Mouse (Mus musculus) thymus, postnatal 36 days (tissue): ENCODE measurements around the gene Dscam.
A peak's percentile ranks its signal among the peaks of the same experiment; 100 is the strongest.

ENCODE experiments used
- DNase-seq, 2 experiments: peaks; one replicate each; pipeline ENCODE4 v3.0.0; 2022; ENCODE audit warnings: mixed read lengths in 2 of 2

Gene Dscam

GRCm38 (mm10) chr16:97170513-97171081 lies at the start of gene Dscam:
Dscam (minus strand) TSS chr16:97170752.
- no peak for DNase-seq

- no peak for DNase-seq
Observed at GRCm38 (mm10) chr16:97219381-97219780, 48.8 kb upstream of the Dscam start.

- no peak for DNase-seq
Observed at GRCm38 (mm10) chr16:97209997-97210396, 39.4 kb upstream of the Dscam start.

GRCm38 (mm10) chr16:97208276-97208675 lies 37.7 kb upstream of the Dscam start:
- no peak for DNase-seq

GRCm38 (mm10) chr16:97204090-97204489 lies 33.5 kb upstream of the Dscam start:
- DNase-seq, result no peak

- no peak for DNase-seq
Observed at GRCm38 (mm10) chr16:97203554-97203953, 33.0 kb upstream of the Dscam start.

- DNase-seq, result no peak
Observed at GRCm38 (mm10) chr16:97194630-97195029, 24.1 kb upstream of the Dscam start.

- DNase-seq, result no peak
Observed at GRCm38 (mm10) chr16:97194179-97194578, 23.6 kb upstream of the Dscam start.

- no peak for DNase-seq
Observed at GRCm38 (mm10) chr16:97192296-97192695, 21.7 kb upstream of the Dscam start.

GRCm38 (mm10) chr16:97190604-97191003 lies 20.1 kb upstream of the Dscam start:
- DNase-seq, result no peak

GRCm38 (mm10) chr16:97171500-97171899 lies 948 bp upstream of the Dscam start:
- no peak for DNase-seq

- DNase-seq, result no peak
Observed at GRCm38 (mm10) chr16:97169901-97170512, 545 bp downstream of the Dscam start.

- no peak for DNase-seq
Observed at GRCm38 (mm10) chr16:97168614-97169013, 1.9 kb downstream of the Dscam start.

GRCm38 (mm10) chr16:97168030-97168429 lies 2.5 kb downstream of the Dscam start:
- DNase-seq, result no peak

- DNase-seq, result no peak
Observed at GRCm38 (mm10) chr16:97166166-97166565, 4.4 kb downstream of the Dscam start.

GRCm38 (mm10) chr16:97165444-97166121 lies 5.0 kb downstream of the Dscam start:
- peak; percentile 20 to 32 for DNase-seq

GRCm38 (mm10) chr16:97158279-97158678 lies 12.3 kb downstream of the Dscam start:
- no peak for DNase-seq

GRCm38 (mm10) chr16:97144544-97145194 lies 25.9 kb downstream of the Dscam start:
- no peak for DNase-seq

GRCm38 (mm10) chr16:97141943-97142342 lies 28.6 kb downstream of the Dscam start:
- DNase-seq, result no peak

GRCm38 (mm10) chr16:97135003-97135827 lies 35.3 kb downstream of the Dscam start:
- no peak for DNase-seq

GRCm38 (mm10) chr16:97127296-97127695 lies 43.3 kb downstream of the Dscam start:
- no peak for DNase-seq

- DNase-seq, result no peak
Observed at GRCm38 (mm10) chr16:97110028-97110427, 60.5 kb downstream of the Dscam start.

- no peak for DNase-seq
Observed at GRCm38 (mm10) chr16:97105266-97105665, 65.3 kb downstream of the Dscam start.
